Mouse (Mus musculus) cerebellum, adult 8-10 months (tissue): ENCODE data around the gene Rrp12.

Source experiments
- DNase-seq: peaks from one replicate; pipeline ENCODE4 v3.0.0; 2022

The Rrp12 gene

GRCm38 (mm10) chr19:41847091-41847581 lies 48.8 kb downstream of the Rrp12 start:
- DNase-seq: peak; percentile 41

GRCm38 (mm10) chr19:41846366-41847090 lies 49.4 kb downstream of the Rrp12 start:
- DNase-seq: peak; percentile 35

- DNase-seq: no peak
Observed at GRCm38 (mm10) chr19:41844345-41844744, 51.6 kb downstream of the Rrp12 start.

GRCm38 (mm10) chr19:41842706-41843105 lies 53.3 kb downstream of the Rrp12 start:
- no peak for DNase-seq

GRCm38 (mm10) chr19:41842196-41842595 lies 53.8 kb downstream of the Rrp12 start:
- DNase-seq: peak; percentile 43

- DNase-seq: no peak
Observed at GRCm38 (mm10) chr19:41841105-41841750, 54.7 kb downstream of the Rrp12 start.

- DNase-seq: no peak
Observed at GRCm38 (mm10) chr19:41839685-41840084, 56.3 kb downstream of the Rrp12 start.

- DNase-seq: no peak
Observed at GRCm38 (mm10) chr19:41838808-41839207, 57.2 kb downstream of the Rrp12 start.

GRCm38 (mm10) chr19:41837917-41838261 lies 58.1 kb downstream of the Rrp12 start:
- DNase-seq: no peak

- no peak for DNase-seq
Observed at GRCm38 (mm10) chr19:41837194-41837916, 58.6 kb downstream of the Rrp12 start.

GRCm38 (mm10) chr19:41836719-41837118 lies 59.3 kb downstream of the Rrp12 start:
- no peak for DNase-seq

GRCm38 (mm10) chr19:41835816-41836215 lies 60.2 kb downstream of the Rrp12 start:
- DNase-seq: no peak

GRCm38 (mm10) chr19:41835407-41835806 lies 60.6 kb downstream of the Rrp12 start:
- DNase-seq: no peak

- no peak for DNase-seq
Observed at GRCm38 (mm10) chr19:41832501-41833201, 63.3 kb downstream of the Rrp12 start.

GRCm38 (mm10) chr19:41831718-41832391 lies 64.1 kb downstream of the Rrp12 start:
- no peak for DNase-seq

GRCm38 (mm10) chr19:41831101-41831570 lies 64.8 kb downstream of the Rrp12 start:
- DNase-seq: peak; percentile 34

- peak; percentile 57 for DNase-seq
Observed at GRCm38 (mm10) chr19:41830106-41831031, 65.6 kb downstream of the Rrp12 start.

GRCm38 (mm10) chr19:41829381-41830105 lies 66.4 kb downstream of the Rrp12 start, which contains the start of gene Frat1:
Gene Frat1 (plus strand): TSS chr19:41829970.
- DNase-seq: peak; percentile 96

GRCm38 (mm10) chr19:41828941-41829340 lies 67.0 kb downstream of the Rrp12 start:
- no peak for DNase-seq

GRCm38 (mm10) chr19:41826529-41826928 lies 69.4 kb downstream of the Rrp12 start:
- no peak for DNase-seq
